Mouse (Mus musculus): ENCODE data around the gene Ltn1. TPM values are rescaled to one million over a fixed set of nuclear protein-coding genes. Genes with fewer than 3 reads are reported as not detected.

The Ltn1 gene
- polyA plus RNA-seq, 1 experiment: 5.7 TPM

- TF ChIP-seq CTCF (conservative IDR thresholded peaks at IDR 0.05; ENCODE audit: insufficient read depth, insufficient read length, low read depth, low read length) (no peak), POLR2A (IDR thresholded peaks at IDR 0.05; ENCODE audit: low read depth, low read length) (no peak)
- Histone ChIP-seq H3K4me3 (ENCODE audit: insufficient read depth, low read depth, low read length) (no peak overlapping the region), H3K36me3 (ENCODE audit: control insufficient read depth, insufficient read depth, low read length) (no peaks in the 10 kb centered on the region), H3K27ac (ENCODE audit: insufficient read depth, low read depth, low read length) (no peak overlapping the region), H3K4me1 (ENCODE audit: control insufficient read depth, insufficient read depth, low read length) (peaks cover 8% of the 10 kb centered on the region; the same call in 1 of the 2 replicates), H3K27me3 (replicated peaks; ENCODE audit: control insufficient read depth, insufficient read depth, low read length) (no peaks in the 10 kb centered on the region)
- WGBS: 75% methylated on average over 3 of the region's 3 CpGs
- no peak for DNase-seq
Observed at GRCm38 (mm10) chr16:87445528-87445927, 13.1 kb upstream of the Ltn1 start.

DNA sequence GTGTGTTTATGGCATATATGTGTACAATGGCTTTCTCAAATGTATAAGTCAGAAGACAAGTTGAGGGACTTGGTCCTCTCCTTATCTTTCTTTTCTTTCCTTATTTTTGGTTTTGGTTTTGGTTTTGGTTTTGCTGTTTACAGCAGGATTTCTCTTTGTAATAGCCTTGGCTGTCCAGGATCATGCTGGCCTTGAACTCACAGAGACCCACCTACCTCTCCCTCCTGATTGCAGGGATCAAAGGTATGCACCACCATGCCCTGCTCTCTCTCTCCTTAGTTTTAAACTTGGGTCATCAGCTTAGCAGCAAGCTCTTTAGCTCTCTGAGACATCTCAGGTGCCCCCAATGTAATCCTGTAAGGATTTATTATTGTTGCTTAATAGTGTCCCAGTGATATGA is 12.7 kb upstream of the Ltn1 start:
- no peak overlapping the region for H3K27ac ChIP-seq (ENCODE audit: insufficient read depth, low read depth, low read length)
- TF ChIP-seq POLR2A (IDR thresholded peaks at IDR 0.05; ENCODE audit: low read depth, low read length) (no peak), CTCF (conservative IDR thresholded peaks at IDR 0.05; ENCODE audit: insufficient read depth, insufficient read length, low read depth, low read length) (no peak)

GRCm38 (mm10) chr16:87444071-87444470 is 11.7 kb upstream of the Ltn1 start:
- Histone ChIP-seq H3K27me3 (replicated peaks; ENCODE audit: control insufficient read depth, insufficient read depth, low read length) (no peaks in the 10 kb centered on the region), H3K4me1 (ENCODE audit: control insufficient read depth, insufficient read depth, low read length) (peaks cover 11% of the 10 kb centered on the region; the same call in 1 of the 2 replicates), H3K27ac (ENCODE audit: insufficient read depth, low read depth, low read length) (no peak overlapping the region), H3K36me3 (ENCODE audit: control insufficient read depth, insufficient read depth, low read length) (no peaks in the 10 kb centered on the region), H3K4me3 (ENCODE audit: insufficient read depth, low read depth, low read length) (no peak overlapping the region)
- 60% methylated on average over 1 of the region's 1 CpGs for WGBS
- no peak for DNase-seq
- TF ChIP-seq CTCF (conservative IDR thresholded peaks at IDR 0.05; ENCODE audit: insufficient read depth, insufficient read length, low read depth, low read length) (no peak), POLR2A (IDR thresholded peaks at IDR 0.05; ENCODE audit: low read depth, low read length) (no peak)

More for the DNA sequence above, 12.7 kb upstream of the Ltn1 start:
- Histone ChIP-seq H3K4me3 (ENCODE audit: insufficient read depth, low read depth, low read length) (no peak overlapping the region), H3K27me3 (replicated peaks; ENCODE audit: control insufficient read depth, insufficient read depth, low read length) (no peaks in the 10 kb centered on the region), H3K4me1 (ENCODE audit: control insufficient read depth, insufficient read depth, low read length) (peaks cover 8% of the 10 kb centered on the region; the same call in 1 of the 2 replicates), H3K36me3 (ENCODE audit: control insufficient read depth, insufficient read depth, low read length) (no peaks in the 10 kb centered on the region)
- no peak for DNase-seq

- H3K4me1 ChIP-seq (ENCODE audit: control insufficient read depth, insufficient read depth, low read length): peaks cover 11% of the 10 kb centered on the region; the same call in 1 of the 2 replicates
- H3K4me3 ChIP-seq (ENCODE audit: insufficient read depth, low read depth, low read length): no peak overlapping the region
- no peaks in the 10 kb centered on the region for H3K36me3 ChIP-seq (ENCODE audit: control insufficient read depth, insufficient read depth, low read length)
- no peaks in the 10 kb centered on the region for H3K27me3 ChIP-seq (replicated peaks; ENCODE audit: control insufficient read depth, insufficient read depth, low read length)
- no peak for DNase-seq
- no peak for TF ChIP-seq POLR2A (IDR thresholded peaks at IDR 0.05; ENCODE audit: low read depth, low read length)
- TF ChIP-seq CTCF (conservative IDR thresholded peaks at IDR 0.05; ENCODE audit: insufficient read depth, insufficient read length, low read depth, low read length): no peak
- H3K27ac ChIP-seq (ENCODE audit: insufficient read depth, low read depth, low read length): no peak overlapping the region
Observed at GRCm38 (mm10) chr16:87443245-87443644, 10.8 kb upstream of the Ltn1 start.

DNA sequence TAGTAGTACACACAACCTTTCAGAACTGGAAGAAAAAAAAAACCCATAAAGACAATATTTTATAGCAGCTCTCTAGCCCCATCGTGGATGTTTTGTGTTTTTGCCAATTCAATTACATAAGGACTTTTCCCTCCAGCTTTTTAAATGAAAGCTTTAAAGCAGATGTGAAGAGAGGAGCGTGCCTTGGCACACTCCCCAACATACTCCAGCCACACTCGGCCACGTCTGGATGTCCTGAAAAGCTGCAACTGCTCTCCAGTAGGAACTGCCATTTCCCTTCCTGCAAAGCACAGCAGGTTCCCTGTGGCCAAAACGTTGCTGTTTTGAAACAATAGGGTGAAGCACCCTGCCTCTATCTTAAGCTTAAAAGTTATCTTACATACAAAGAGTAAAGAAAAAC is 9.9 kb upstream of the Ltn1 start:
- Histone ChIP-seq H3K27ac (ENCODE audit: insufficient read depth, low read depth, low read length) (no peak overlapping the region), H3K27me3 (replicated peaks; ENCODE audit: control insufficient read depth, insufficient read depth, low read length) (no peaks in the 10 kb centered on the region), H3K36me3 (ENCODE audit: control insufficient read depth, insufficient read depth, low read length) (no peaks in the 10 kb centered on the region), H3K4me1 (ENCODE audit: control insufficient read depth, insufficient read depth, low read length) (peaks cover 11% of the 10 kb centered on the region; the same call in 1 of the 2 replicates), H3K4me3 (ENCODE audit: insufficient read depth, low read depth, low read length) (no peak overlapping the region)
- TF ChIP-seq CTCF (conservative IDR thresholded peaks at IDR 0.05; ENCODE audit: insufficient read depth, insufficient read length, low read depth, low read length): no peak
- TF ChIP-seq POLR2A (IDR thresholded peaks at IDR 0.05; ENCODE audit: low read depth, low read length): no peak
- DNase-seq: no peak
- WGBS: 52% methylated on average over 5 of the region's 5 CpGs

DNA sequence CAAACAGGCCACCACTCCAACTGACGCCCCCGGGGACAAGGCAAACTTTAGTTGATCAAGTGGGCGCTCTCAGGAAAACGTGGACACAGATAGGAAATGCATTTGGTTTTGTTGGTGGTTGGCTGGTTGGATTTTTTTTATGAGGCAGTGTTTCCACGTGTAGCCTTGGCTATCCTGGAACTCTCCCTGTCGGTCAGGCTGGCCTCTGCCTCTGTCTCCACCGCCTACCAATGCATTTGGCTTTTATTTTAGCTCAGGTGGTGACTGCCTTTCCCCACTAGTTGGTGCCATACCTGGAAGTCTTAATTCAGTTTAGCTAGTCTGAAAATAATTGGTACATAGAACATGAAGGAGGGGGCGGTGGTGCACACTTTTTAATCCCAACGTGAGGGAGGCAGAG is 8.7 kb upstream of the Ltn1 start:
- no peaks in the 10 kb centered on the region for H3K27me3 ChIP-seq (replicated peaks; ENCODE audit: control insufficient read depth, insufficient read depth, low read length)
- peak; percentile 66 for DNase-seq
- H3K4me3 ChIP-seq (ENCODE audit: insufficient read depth, low read depth, low read length): peak overlapping the region; percentile 90
- peak overlapping the region; percentile 99 for H3K27ac ChIP-seq (ENCODE audit: insufficient read depth, low read depth, low read length)
- TF ChIP-seq CTCF (conservative IDR thresholded peaks at IDR 0.05; ENCODE audit: insufficient read depth, insufficient read length, low read depth, low read length) (peak; percentile 43), POLR2A (IDR thresholded peaks at IDR 0.05; ENCODE audit: low read depth, low read length) (no peak)
- no peaks in the 10 kb centered on the region for H3K36me3 ChIP-seq (ENCODE audit: control insufficient read depth, insufficient read depth, low read length)
- H3K4me1 ChIP-seq (ENCODE audit: control insufficient read depth, insufficient read depth, low read length): peaks cover 11% of the 10 kb centered on the region; the same call in 1 of the 2 replicates
- 17% methylated on average over 9 of the region's 9 CpGs for WGBS

DNA sequence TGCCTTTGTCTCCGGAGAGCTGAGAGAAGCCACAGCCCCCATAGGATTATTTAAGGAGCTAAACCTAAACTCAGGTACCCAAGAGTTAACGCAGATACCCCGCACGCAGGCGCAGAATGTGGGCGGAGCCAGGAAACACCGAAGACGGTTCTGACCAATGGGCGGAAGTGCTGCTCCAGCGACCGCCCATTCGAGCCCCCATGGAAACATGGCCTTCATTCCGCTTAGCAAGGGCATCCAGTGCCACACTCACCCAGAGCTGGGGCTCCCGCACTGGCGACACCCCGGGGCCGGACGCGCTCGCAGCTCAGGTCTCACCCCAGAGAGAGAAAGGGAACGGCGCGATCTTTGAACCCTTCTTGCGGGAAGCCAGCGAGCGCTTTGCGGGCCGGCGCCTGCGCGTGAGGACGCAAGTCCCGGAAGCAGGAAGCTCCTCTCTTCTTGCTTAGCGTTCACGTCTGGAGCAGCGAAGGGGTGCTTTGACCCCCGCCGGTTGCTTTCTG is 7.8 kb upstream of the Ltn1 start, which contains the start of gene Rwdd2b:
TSS of gene Rwdd2b (minus strand) at position 390 of the 503 bp plus-strand sequence.
- under 1% methylated on average over 38 of the region's 38 CpGs for WGBS
- TF ChIP-seq CTCF (conservative IDR thresholded peaks at IDR 0.05; ENCODE audit: insufficient read depth, insufficient read length, low read depth, low read length): no peak
- peak; percentile 49 for TF ChIP-seq POLR2A (IDR thresholded peaks at IDR 0.05; ENCODE audit: low read depth, low read length)
- H3K4me1 ChIP-seq (ENCODE audit: control insufficient read depth, insufficient read depth, low read length): peaks cover 16% of the 10 kb centered on the region; the same call in 1 of the 2 replicates
- H3K36me3 ChIP-seq (ENCODE audit: control insufficient read depth, insufficient read depth, low read length): no peaks in the 10 kb centered on the region
- peak within 1 kb of the TSS; percentile 90 for H3K4me3 ChIP-seq (ENCODE audit: insufficient read depth, low read depth, low read length)
- DNase-seq: peak; percentile 97
- H3K27me3 ChIP-seq (replicated peaks; ENCODE audit: control insufficient read depth, insufficient read depth, low read length): no peaks in the 10 kb centered on the region
- peak within 1 kb of the TSS; percentile 99 for H3K27ac ChIP-seq (ENCODE audit: insufficient read depth, low read depth, low read length)
